Mouse (Mus musculus) MEL (cell line): ENCODE measurements around the gene Olfr458. TPM values are rescaled to one million over a fixed set of nuclear protein-coding genes. Genes with fewer than 3 reads are reported as not detected.
"Not testable (repeated sequence)": the region's sequence is repeated elsewhere in the genome, so short reads cannot be mapped to it uniquely, and the experiment has no call there.

Experiments used
- DNase-seq: peaks from one replicate; pipeline ENCODE4 v3.0.0; 2011; ENCODE audit warnings: low read depth, low spot score
- H3K27ac ChIP-seq: 2 replicates; pipeline ENCODE4 v1.5.1; 2012; ENCODE audit warnings: low read depth, mild to moderate bottlenecking, control low read depth, low read length, moderate library complexity; ENCODE audit not compliant: control insufficient read depth
- H3K27me3 ChIP-seq, 2 experiments: fragments of 150-350 bp in 1 of 2; sonication (generic) in 1 of 2; 2 replicates each; pipeline ENCODE4 v1.6.1; 2012; ENCODE audit warnings: low read length in 2 of 2, mild to moderate bottlenecking in 2 of 2, improper control_type of control experiment in 1 of 2, moderate library complexity in 1 of 2; ENCODE audit not compliant: insufficient read depth in 2 of 2, control insufficient read depth in 1 of 2
- H3K36me3 ChIP-seq, 2 experiments: 2 replicates each; pipeline ENCODE4 v1.6.1; 2012 to 2014; ENCODE audit warnings: low read length in 2 of 2, improper control_type of control experiment in 1 of 2, inconsistent platforms in 1 of 2, mild to moderate bottlenecking in 1 of 2; ENCODE audit not compliant: insufficient read depth in 2 of 2, control insufficient read depth in 1 of 2
- H3K4me1 ChIP-seq, 2 experiments: fragments of 150-350 bp in 1 of 2; sonication (generic) in 1 of 2; 2 replicates each; pipeline ENCODE4 v1.6.1; 2012; ENCODE audit warnings: low read length in 2 of 2, improper control_type of control experiment in 1 of 2, mild to moderate bottlenecking in 1 of 2; ENCODE audit not compliant: insufficient read depth in 2 of 2, control insufficient read depth in 1 of 2
- H3K4me3 ChIP-seq, 2 experiments: fragments of 150-350 bp in 1 of 2; sonication (generic) in 1 of 2; 2 replicates each; pipeline ENCODE4 v1.5.1; 2012; ENCODE audit warnings: low read depth in 2 of 2, low read length in 2 of 2, mild to moderate bottlenecking in 2 of 2, moderate library complexity in 2 of 2, control low read depth in 1 of 2, improper control_type of control experiment in 1 of 2; ENCODE audit not compliant: control insufficient read depth in 1 of 2, insufficient read depth in 1 of 2
- H3K79me2 ChIP-seq: 2 replicates; pipeline ENCODE4 v1.6.1; 2012; ENCODE audit warnings: mild to moderate bottlenecking, low read length, moderate library complexity; ENCODE audit not compliant: control insufficient read depth, poor library complexity, insufficient read depth
- H3K9ac ChIP-seq: 2 replicates; pipeline ENCODE4 v1.6.1; 2012; ENCODE audit warnings: low read depth, mild to moderate bottlenecking, control low read depth, low read length, moderate library complexity; ENCODE audit not compliant: control insufficient read depth, poor library complexity, severe bottlenecking
- H3K9me3 ChIP-seq: fragments of 150-350 bp; sonication (generic); replicated peaks from 2 replicates; pipeline ENCODE4 v1.6.1; 2012; ENCODE audit warnings: mild to moderate bottlenecking, low read length, improper control_type of control experiment, moderate library complexity; ENCODE audit not compliant: insufficient read depth
- CHD2 ChIP-seq: IDR thresholded peaks from 2 replicates; pipeline ENCODE4 v1.6.1; 2011; ENCODE audit warnings: low read length, improper control_type of control experiment
- CTCF ChIP-seq, 3 experiments: IDR thresholded peaks in 2 of 3; conservative IDR thresholded peaks in 1 of 3; 2 replicates each; pipeline ENCODE4 v1.5.1; 2011 to 2012; ENCODE audit warnings: low read length in 3 of 3, low read depth in 2 of 3, mild to moderate bottlenecking in 2 of 3, improper control_type of control experiment in 1 of 3, inconsistent platforms in 1 of 3, mixed read lengths in 1 of 3, moderate library complexity in 1 of 3; ENCODE audit not compliant: control insufficient read depth in 1 of 3, insufficient read depth in 1 of 3, poor library complexity in 1 of 3, severe bottlenecking in 1 of 3
- ELF1 ChIP-seq: IDR thresholded peaks from 2 replicates; pipeline ENCODE4 v1.6.1; 2014; ENCODE audit warnings: low read depth, mild to moderate bottlenecking, inconsistent platforms, low read length, improper control_type of control experiment, moderate library complexity
- EP300 ChIP-seq, 2 experiments: IDR thresholded peaks; 2 replicates each; pipeline ENCODE4 v1.6.1; 2011; ENCODE audit warnings: improper control_type of control experiment in 2 of 2, low read length in 2 of 2, low read depth in 1 of 2, mild to moderate bottlenecking in 1 of 2
- ETS1 ChIP-seq: IDR thresholded peaks from 2 replicates; pipeline ENCODE4 v1.6.1; 2012; ENCODE audit warnings: low read depth, mild to moderate bottlenecking, inconsistent platforms, low read length, improper control_type of control experiment, moderate library complexity
- GATA1 ChIP-seq: IDR thresholded peaks from 2 replicates; pipeline ENCODE4 v1.6.1; 2011; ENCODE audit warnings: low read depth, low read length, improper control_type of control experiment
- MAFK ChIP-seq: IDR thresholded peaks from 2 replicates; pipeline ENCODE4 v1.6.1; 2011; ENCODE audit warnings: low read depth, mild to moderate bottlenecking, low read length, improper control_type of control experiment, borderline replicate concordance
- MAX ChIP-seq: IDR thresholded peaks from 2 replicates; pipeline ENCODE4 v1.6.1; 2011; ENCODE audit warnings: low read length, improper control_type of control experiment
- MEF2A ChIP-seq: IDR thresholded peaks from 2 replicates; pipeline ENCODE4 v1.6.1; 2014; ENCODE audit warnings: low read depth, mild to moderate bottlenecking, inconsistent platforms, low read length, improper control_type of control experiment; ENCODE audit not compliant: poor library complexity, insufficient replicate concordance, severe bottlenecking; ENCODE audit errors: extremely low read depth
- MXI1 ChIP-seq: IDR thresholded peaks from 2 replicates; pipeline ENCODE4 v1.6.1; 2011; ENCODE audit warnings: mild to moderate bottlenecking, low read depth, low read length, improper control_type of control experiment
- MYB ChIP-seq: IDR thresholded peaks from 2 replicates; pipeline ENCODE4 v1.6.1; 2011; ENCODE audit warnings: mild to moderate bottlenecking, low read depth, low read length, improper control_type of control experiment
- MYC ChIP-seq: IDR thresholded peaks from 2 replicates; pipeline ENCODE4 v1.6.1; 2011; ENCODE audit warnings: low read depth, mild to moderate bottlenecking, low read length, improper control_type of control experiment, moderate library complexity
- POLR2A ChIP-seq, 2 experiments: IDR thresholded peaks; 2 replicates each; pipeline ENCODE4 v1.6.1; 2011 to 2012; ENCODE audit warnings: low read length in 2 of 2, mild to moderate bottlenecking in 2 of 2, control low read depth in 1 of 2, improper control_type of control experiment in 1 of 2, low read depth in 1 of 2, moderate library complexity in 1 of 2; ENCODE audit not compliant: control insufficient read depth in 1 of 2, insufficient read depth in 1 of 2, poor library complexity in 1 of 2
- POLR2AphosphoS2 ChIP-seq: IDR thresholded peaks from 2 replicates; pipeline ENCODE4 v1.6.1; 2011; ENCODE audit warnings: low read length, improper control_type of control experiment
- POLR2AphosphoS5 ChIP-seq: IDR thresholded peaks from 2 replicates; pipeline ENCODE4 v1.6.1; 2012; ENCODE audit warnings: low read depth, borderline replicate concordance, mild to moderate bottlenecking, inconsistent platforms, low read length, moderate library complexity, mixed read lengths
- RAD21 ChIP-seq: IDR thresholded peaks from 2 replicates; pipeline ENCODE4 v1.6.1; 2011; ENCODE audit warnings: mild to moderate bottlenecking, low read depth, low read length, improper control_type of control experiment
- RCOR1 ChIP-seq: IDR thresholded peaks from 2 replicates; pipeline ENCODE4 v1.6.1; 2012; ENCODE audit warnings: low read depth, mild to moderate bottlenecking, inconsistent platforms, low read length, improper control_type of control experiment
- TAL1 ChIP-seq: IDR thresholded peaks from 2 replicates; pipeline ENCODE4 v1.6.1; 2012; ENCODE audit warnings: mild to moderate bottlenecking, inconsistent platforms, low read length, moderate library complexity, mixed read lengths
- UBTF ChIP-seq: IDR thresholded peaks from 2 replicates; pipeline ENCODE4 v1.6.1; 2012; ENCODE audit warnings: low read depth, mild to moderate bottlenecking, inconsistent platforms, low read length, improper control_type of control experiment, moderate library complexity, borderline replicate concordance; ENCODE audit not compliant: insufficient read depth
- ZKSCAN1 ChIP-seq: IDR thresholded peaks from 2 replicates; pipeline ENCODE4 v1.6.1; 2012; ENCODE audit warnings: low read depth, mild to moderate bottlenecking, inconsistent platforms, low read length, improper control_type of control experiment, moderate library complexity
- ZMIZ1 ChIP-seq: IDR thresholded peaks from 2 replicates; pipeline ENCODE4 v1.6.1; 2012; ENCODE audit warnings: low read depth, mild to moderate bottlenecking, inconsistent platforms, low read length, improper control_type of control experiment, moderate library complexity
- polyA plus RNA-seq, 2 experiments: library from polyadenylated mRNA; stranded (reverse) in 1 of 2; unstranded in 1 of 2; fragments of >175 nt in 1 of 2; fragments of >200 nt in 1 of 2; gene quantifications; 2 replicates each; pipeline versions ENCODE4 v1.2.1 to v1.2.4; 2012; ENCODE audit warnings: low replicate concordance in 2 of 2, low read depth in 1 of 2; ENCODE audit not compliant: insufficient read length in 2 of 2, insufficient read depth in 1 of 2, missing spikeins in 1 of 2
- total RNA-seq: library from RNA; depleted of rRNA; stranded (reverse); fragments of 300-350 nt; gene quantifications from 2 replicates; pipeline ENCODE4 v1.2.3, GENCODE M21; 2012

Olfr458 gene
- total and polyA plus RNA-seq, 3 experiments, result not detected

- Histone ChIP-seq H3K9me3 (no peaks in the 10 kb centered on the region), H3K36me3 (no peaks in the 10 kb centered on the region), H3K27ac (no peak overlapping the region), H3K4me3 (no peak overlapping the region), H3K4me1 (no peaks in the 10 kb centered on the region), H3K9ac (no peak overlapping the region), H3K79me2 (no peaks in the 10 kb centered on the region), H3K27me3 (no peaks in the 10 kb centered on the region)
- TF ChIP-seq ETS1 (no peak), MXI1 (no peak), POLR2AphosphoS2 (no peak), RAD21 (no peak), GATA1 (no peak), MEF2A (no peak), ZKSCAN1 (no peak), POLR2AphosphoS5 (no peak), MAX (no peak), CHD2 (no peak), ZMIZ1 (no peak), CTCF (IDR thresholded peaks at IDR 0.05 in 2 of 3, conservative IDR thresholded peaks at IDR 0.05 in 1 of 3; ENCODE audit: control insufficient read depth in 1 of 3, insufficient read depth in 1 of 3, low read depth in 2 of 3, low read length in 3 of 3, poor library complexity in 1 of 3, severe bottlenecking in 1 of 3) (no peak), MYC (no peak), POLR2A (IDR thresholded peaks at IDR 0.05; ENCODE audit: control insufficient read depth in 1 of 2, insufficient read depth in 1 of 2, low read depth in 1 of 2, low read length in 2 of 2, poor library complexity in 1 of 2) (no peak), ELF1 (no peak), MYB (no peak), RCOR1 (no peak), EP300 (IDR thresholded peaks at IDR 0.05; ENCODE audit: low read depth in 1 of 2, low read length in 2 of 2) (no peak), TAL1 (no peak), MAFK (no peak)
- no peak for DNase-seq
Observed at GRCm38 (mm10) chr6:42484633-42485032, 19.6 kb upstream of the Olfr458 start.

GRCm38 (mm10) chr6:42476235-42476634 lies 11.2 kb upstream of the Olfr458 start, which contains the start of gene Olfr457:
Gene Olfr457 (minus strand): TSS chr6:42476335.
- TF ChIP-seq UBTF, result no peak
- DNase-seq, result no peak
- Histone ChIP-seq H3K27me3 (no peaks in the 10 kb centered on the region), H3K9ac (no peak within 1 kb of the TSS), H3K27ac (no peak within 1 kb of the TSS), H3K4me3 (no peak within 1 kb of the TSS), H3K9me3 (no peaks in the 10 kb centered on the region), H3K79me2 (no peaks in the 10 kb centered on the region), H3K36me3 (no peaks in the 10 kb centered on the region), H3K4me1 (no peaks in the 10 kb centered on the region)

- not testable (repeated sequence) for H3K9ac ChIP-seq, H3K27ac ChIP-seq
Observed at GRCm38 (mm10) chr6:42471298-42471697, 6.3 kb upstream of the Olfr458 start.

More at GRCm38 (mm10) chr6:42471298-42471697, 6.3 kb upstream of the Olfr458 start:
- not testable (repeated sequence) for H3K27me3 ChIP-seq, H3K4me3 ChIP-seq, H3K9me3 ChIP-seq, H3K4me1 ChIP-seq, H3K36me3 ChIP-seq, H3K79me2 ChIP-seq, DNase-seq
